Mouse (Mus musculus) cerebellum, adult 18-20 months (tissue): ENCODE data around the gene Fbxl8.

Source experiments
- DNase-seq, 2 experiments: peaks; one replicate each; pipeline ENCODE4 v3.0.0; 2021

Fbxl8 gene

DNA sequence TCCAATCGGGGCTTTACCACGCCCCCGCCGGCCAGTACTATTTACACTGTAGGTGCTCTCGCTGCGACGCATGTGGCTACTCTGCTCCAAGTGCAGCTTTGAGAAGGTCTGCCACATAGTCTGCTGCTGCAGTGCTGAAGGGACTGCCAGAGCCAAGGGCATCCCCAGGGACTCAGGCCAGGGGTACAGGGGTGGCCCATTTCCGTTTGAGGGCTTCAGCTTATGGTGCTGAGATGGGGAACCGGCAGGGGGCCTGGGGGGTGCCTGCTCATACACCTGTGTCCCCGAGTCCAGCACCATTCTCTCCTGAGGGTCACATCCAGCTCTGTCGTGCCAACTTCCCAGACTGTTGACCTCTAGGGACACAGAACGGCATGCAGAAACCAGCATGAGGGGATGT, 21.1 kb downstream of the Fbxl8 start:
- DNase-seq: no peak

- no peak for DNase-seq
Observed at GRCm38 (mm10) chr8:105286907-105287306, 22.5 kb downstream of the Fbxl8 start.

- no peak for DNase-seq
Observed at GRCm38 (mm10) chr8:105288231-105288630, 23.8 kb downstream of the Fbxl8 start.

DNA sequence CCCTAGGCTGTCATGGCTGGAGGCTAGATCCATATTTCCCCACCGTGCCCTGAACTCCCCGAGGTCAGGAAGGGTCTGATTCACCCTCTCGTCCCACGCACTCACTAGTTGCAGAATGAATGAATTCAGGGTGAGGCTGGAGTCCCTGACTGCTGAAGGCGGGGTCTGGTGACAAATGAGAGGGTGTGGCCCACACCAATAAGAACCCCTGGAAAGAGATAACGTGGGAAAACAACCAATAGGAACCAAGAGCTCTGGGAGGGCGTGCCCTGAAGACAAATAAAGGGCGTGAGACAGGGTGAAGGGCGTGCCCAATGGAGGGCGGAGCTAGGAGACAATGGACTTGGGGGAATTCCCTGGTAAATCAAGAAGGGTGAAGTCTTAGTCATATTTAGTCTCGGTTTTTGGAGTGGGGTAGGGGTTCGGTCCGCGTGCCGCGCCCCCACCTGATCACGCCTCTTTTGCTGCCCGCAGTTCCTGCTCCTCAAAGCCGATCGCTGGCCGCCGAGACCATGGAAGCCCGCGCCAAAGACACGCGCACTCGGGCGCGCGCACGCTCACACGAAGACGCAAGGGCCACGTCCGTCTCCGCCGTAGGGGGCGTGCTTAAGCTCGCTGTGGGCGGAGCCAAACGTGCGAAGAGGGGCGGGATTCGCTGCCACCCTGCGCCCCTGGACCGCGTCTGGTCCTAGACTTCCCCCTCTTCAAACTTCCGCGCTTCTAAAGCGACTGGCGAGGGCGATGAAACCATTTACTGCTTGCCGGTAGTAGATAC, 24.7 kb downstream of the Fbxl8 start:
- DNase-seq: peak; percentile 95 to 98

GRCm38 (mm10) chr8:105289805-105290460, 25.5 kb downstream of the Fbxl8 start, which contains the start of gene 4931428F04Rik:
TSS of gene 4931428F04Rik (minus strand) at chr8:105289864.
- peak; percentile 70 to 75 for DNase-seq

- DNase-seq: peak; percentile 92
Observed at GRCm38 (mm10) chr8:105290554-105291314, 26.3 kb downstream of the Fbxl8 start.

GRCm38 (mm10) chr8:105291364-105291763, 26.9 kb downstream of the Fbxl8 start:
- DNase-seq: peak; percentile 23 to 43

- DNase-seq: peak in 1 of 2 experiments; percentile 30
Observed at GRCm38 (mm10) chr8:105291802-105292201, 27.4 kb downstream of the Fbxl8 start.

GRCm38 (mm10) chr8:105292471-105292870, 28.0 kb downstream of the Fbxl8 start:
- DNase-seq: peak; percentile 33 to 50

DNA sequence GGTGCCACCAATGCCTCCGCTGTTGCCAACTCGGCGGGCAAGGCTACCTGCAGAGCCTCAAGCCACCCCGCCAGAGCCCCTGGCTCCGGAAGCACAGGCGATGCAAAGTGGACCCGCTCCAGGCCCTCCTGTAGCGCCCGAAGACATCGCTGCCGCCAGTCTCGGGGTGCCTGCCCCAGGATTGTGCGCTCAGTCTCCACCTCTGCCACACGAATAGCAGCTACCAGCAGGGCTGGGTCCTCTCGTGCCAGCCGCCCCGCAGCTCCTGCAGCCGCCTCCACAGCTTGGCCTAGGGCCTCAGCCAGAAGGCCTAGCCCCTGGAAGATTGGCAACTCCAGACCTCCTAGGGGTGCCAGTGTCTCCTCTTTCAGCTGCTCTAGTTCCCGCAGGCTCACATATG, 29.0 kb downstream of the Fbxl8 start:
- DNase-seq: peak; percentile 79 to 81

GRCm38 (mm10) chr8:105294776-105295175, 30.3 kb downstream of the Fbxl8 start:
- DNase-seq: peak in 1 of 2 experiments; percentile 13

GRCm38 (mm10) chr8:105295256-105295655, 30.8 kb downstream of the Fbxl8 start:
- no peak for DNase-seq

DNA sequence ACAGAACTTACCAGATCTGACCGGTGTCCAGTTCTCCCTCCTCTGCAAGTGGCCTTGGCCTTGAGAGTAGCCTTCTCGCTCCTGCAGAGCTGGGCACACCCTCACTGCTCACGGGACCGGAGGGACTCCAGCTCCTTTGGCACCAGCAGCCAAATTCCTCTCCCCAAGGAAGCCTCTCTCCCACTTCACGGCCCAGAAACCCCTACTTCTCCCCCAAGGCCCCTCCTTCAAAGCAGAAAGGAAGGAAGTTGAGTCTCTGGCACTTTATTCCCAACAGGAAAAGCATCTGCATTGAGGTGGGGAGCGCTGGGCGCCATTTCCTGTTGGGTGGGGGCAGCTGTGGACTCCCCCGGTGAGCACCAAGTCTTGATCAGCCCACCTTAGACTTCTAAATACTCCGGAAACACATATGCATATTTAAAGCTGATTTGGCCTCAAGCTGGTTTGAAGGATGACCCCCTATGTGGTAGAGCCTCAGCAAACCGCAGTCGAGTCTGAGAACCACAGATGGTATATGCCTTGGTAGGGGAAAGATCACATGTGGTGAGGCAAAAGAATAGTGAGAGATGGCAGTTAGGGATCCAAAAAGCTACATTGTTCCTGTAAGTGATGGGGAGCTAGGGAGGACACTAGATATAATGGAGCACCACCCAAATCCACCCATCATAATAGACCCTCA, 31.6 kb downstream of the Fbxl8 start, which contains the start of gene Exoc3l:
Exoc3l (minus strand) TSS at position 207 of the 679 bp plus-strand sequence.
- DNase-seq: no peak

- peak; percentile 93 to 95 for DNase-seq
Observed at GRCm38 (mm10) chr8:105297511-105298192, 33.2 kb downstream of the Fbxl8 start, which contains the start of gene E2f4. TSS of gene E2f4 (plus strand) at chr8:105297663.

DNA sequence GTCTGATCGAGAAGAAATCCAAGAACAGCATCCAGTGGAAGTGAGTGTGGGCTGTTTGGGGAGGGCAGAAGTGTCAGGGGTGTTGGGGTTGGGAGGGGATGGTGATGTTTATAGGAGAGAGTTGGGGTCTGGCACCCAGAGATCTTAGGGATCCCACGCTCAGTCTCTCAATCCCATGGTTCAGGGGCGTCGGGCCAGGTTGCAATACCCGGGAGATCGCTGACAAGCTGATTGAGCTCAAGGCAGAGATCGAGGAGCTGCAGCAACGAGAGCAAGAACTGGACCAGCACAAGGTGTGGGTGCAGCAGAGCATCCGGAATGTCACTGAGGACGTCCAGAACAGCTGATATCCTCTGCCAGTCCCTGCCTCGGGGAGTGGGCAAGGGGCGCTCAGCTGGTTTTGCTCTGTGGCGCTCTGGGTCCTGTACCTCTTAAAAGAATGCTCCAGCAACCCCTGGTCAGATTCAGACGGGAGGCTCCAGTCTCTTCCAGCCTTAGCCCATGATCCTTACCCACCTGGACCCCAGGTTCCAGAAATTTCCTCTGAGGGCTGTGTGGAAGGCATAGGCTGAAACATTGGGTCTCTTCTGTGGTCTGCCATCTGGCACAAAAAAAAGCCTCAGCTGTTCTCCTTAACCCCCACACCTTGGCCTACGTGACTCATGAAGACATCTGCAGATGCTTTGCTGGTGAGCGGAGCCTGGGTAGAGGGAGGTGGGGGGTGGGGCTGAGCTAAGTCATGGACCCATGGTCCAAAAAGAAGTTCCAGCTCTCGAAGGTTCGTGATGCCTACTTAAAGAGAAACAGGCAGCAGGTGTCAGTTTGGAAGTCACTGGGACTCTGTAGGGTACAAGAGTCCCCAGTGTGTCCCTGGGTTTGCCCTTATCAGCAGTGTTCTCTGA, 34.2 kb downstream of the Fbxl8 start:
- DNase-seq: no peak

DNA sequence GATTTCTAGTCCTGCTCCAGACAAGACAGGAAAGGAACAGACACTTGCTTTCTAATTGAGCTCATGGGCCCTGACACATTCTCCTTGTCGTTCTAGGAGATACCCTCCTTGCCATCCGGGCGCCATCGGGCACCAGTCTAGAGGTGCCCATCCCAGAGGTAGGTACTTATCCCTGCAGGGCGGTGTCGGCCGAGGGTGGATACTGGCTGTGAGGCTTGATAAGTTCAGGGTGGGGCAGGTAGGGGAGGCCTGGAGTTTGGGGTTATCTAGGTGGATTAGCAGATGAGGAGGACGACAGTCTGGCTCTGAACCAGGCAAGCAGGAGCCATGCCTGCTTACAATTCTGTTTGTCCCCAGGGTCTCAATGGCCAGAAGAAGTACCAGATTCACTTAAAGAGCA, 35.5 kb downstream of the Fbxl8 start:
- DNase-seq: no peak

DNA sequence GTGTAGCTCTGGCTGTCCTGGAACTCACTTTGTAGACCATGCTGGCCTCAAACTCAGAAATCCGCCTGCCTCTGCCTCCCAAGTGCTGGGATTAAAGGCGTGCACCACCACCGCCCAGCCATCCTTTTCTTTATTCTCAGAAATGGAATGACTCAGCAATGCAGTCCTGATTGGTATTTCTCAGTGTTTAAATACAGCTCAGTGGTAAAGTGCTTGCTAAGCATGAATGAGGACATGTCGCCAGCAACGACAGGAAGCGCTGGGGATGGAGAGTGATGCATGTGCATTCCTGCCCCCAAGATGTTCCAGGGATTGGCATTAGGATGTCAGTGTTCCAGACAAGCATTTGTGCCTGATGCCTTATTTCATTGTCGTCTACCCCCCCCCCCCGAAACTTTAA, 38.9 kb downstream of the Fbxl8 start:
- DNase-seq: no peak

DNA sequence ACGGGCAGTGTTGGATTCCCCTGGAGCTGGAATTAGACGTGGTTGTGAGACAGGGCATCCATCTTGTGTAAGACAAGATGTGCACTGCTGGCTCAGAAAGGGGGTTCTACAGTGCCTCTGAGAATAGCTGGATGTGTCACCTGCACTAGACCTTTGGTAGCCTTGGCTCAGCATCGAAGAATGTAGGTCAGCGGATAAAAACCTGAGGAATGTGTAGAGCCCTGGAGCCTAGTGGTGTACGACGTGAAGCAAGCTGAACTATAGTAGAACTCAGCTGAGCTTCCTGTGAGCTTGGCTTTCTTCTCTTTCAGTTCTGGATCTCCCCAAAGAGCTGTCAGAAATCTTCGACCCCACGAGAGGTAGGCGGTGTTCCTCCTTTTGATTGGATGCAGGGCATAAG, 39.4 kb downstream of the Fbxl8 start:
- DNase-seq: no peak

- no peak for DNase-seq
Observed at GRCm38 (mm10) chr8:105304325-105305210, 40.1 kb downstream of the Fbxl8 start.
